Mouse (Mus musculus) spleen, adult 2 months (tissue): ENCODE results near the gene Hoxc5. TPM values are rescaled to one million over a fixed set of nuclear protein-coding genes. Genes with fewer than 3 reads are reported as not detected.

ENCODE experiments used
- DNase-seq, 2 experiments: peaks; one replicate each; pipeline versions ENCODE4 v3.0.0 to v3.0.0-alpha.2; 2012 to 2021; ENCODE audit warnings: low spot score in 2 of 2, low read depth in 1 of 2
- H3K27ac ChIP-seq: fragments of 200-500 bp; 2 replicates; pipeline ENCODE4 v1.5.1; 2012; ENCODE audit warnings: low read length, inconsistent platforms; ENCODE audit not compliant: insufficient read depth
- H3K27me3 ChIP-seq: fragments of 200-500 bp; 2 replicates; pipeline ENCODE4 v1.6.1; 2012; ENCODE audit warnings: mild to moderate bottlenecking, moderate library complexity, low read length, inconsistent platforms; ENCODE audit not compliant: control insufficient read depth, insufficient read depth
- H3K36me3 ChIP-seq: fragments of 200-500 bp; 2 replicates; pipeline ENCODE4 v1.6.1; 2012; ENCODE audit warnings: mild to moderate bottlenecking, low read length, inconsistent platforms; ENCODE audit not compliant: control insufficient read depth, insufficient read depth
- H3K4me1 ChIP-seq: fragments of 200-500 bp; 2 replicates; pipeline ENCODE4 v1.6.1; 2011; ENCODE audit warnings: inconsistent platforms; ENCODE audit not compliant: control insufficient read depth, insufficient read depth, insufficient read length
- H3K4me3 ChIP-seq: fragments of 200-500 bp; 2 replicates; pipeline ENCODE4 v1.5.1; 2011; ENCODE audit warnings: mild to moderate bottlenecking, inconsistent platforms; ENCODE audit not compliant: insufficient read depth, insufficient read length; ENCODE audit errors: extremely low read depth
- CTCF ChIP-seq: fragments of 200-500 bp; IDR thresholded peaks from 2 replicates; pipeline ENCODE4 v1.5.1; 2011; ENCODE audit warnings: mild to moderate bottlenecking, inconsistent platforms; ENCODE audit not compliant: insufficient read depth, insufficient read length, insufficient replicate concordance; ENCODE audit errors: extremely low read depth
- POLR2A ChIP-seq: fragments of 200-500 bp; IDR thresholded peaks from 2 replicates; pipeline ENCODE4 v1.6.1; 2011; ENCODE audit warnings: low read depth, low read length, inconsistent platforms
- WGBS: fragments of 180-500 bp; shearing (Covaris S2); methylation state at CpG from one replicate; pipeline ENCODE4 v1.1.7; 2018; 5-methylcytosine and 5-hydroxymethylcytosine counted together
- polyA plus RNA-seq: library from polyadenylated mRNA; depleted of rRNA; stranded (reverse); fragments of >200 nt; gene quantifications from 2 replicates; pipeline ENCODE4 v1.2.3, GENCODE M21; 2012

Gene Hoxc5
- polyA plus RNA-seq, 1 experiment: 0.05 TPM

DNA sequence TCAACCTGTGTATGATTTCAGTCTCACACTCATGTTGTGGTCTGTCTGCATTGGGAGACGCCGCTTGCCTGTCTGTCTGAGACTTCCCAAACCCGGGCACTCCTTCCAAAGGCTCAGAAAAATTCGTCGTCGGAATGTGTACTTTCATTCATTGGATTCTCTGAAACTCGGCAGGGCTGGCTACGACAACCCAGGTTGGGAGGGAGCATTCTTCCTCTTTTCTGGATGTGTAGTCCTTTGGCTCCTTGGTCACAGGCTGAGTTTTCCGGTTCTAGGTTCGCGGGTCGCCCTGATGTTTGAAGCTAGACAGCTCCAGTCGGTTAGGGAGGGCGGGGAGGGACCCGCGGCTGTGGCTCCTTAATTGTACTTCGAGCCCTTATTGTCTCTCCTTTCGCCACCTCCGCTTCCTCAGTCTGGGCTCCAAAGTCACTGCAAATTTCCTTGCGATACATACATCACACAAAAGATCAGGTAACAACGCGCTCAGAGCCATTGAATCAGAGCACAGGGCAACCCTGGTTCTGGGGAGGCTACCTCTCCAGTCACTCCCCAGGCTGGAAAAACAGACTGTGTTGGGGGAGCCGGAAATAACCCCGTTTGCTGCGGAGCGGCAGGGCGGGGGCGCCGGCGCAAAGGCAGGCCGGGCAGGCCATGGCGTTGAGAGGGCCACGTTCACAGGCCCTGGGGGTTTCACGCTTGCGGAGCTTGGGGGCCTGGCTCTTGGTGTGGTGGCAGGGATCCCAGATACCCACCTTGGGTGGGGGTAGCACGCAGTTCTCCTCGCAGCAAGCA, 9.6 kb downstream of the Hoxc5 start:
- WGBS: 3% methylated on average over 36 of the region's 37 CpGs
- H3K4me1 ChIP-seq: peaks cover 12% of the 10 kb centered on the region
- H3K27me3 ChIP-seq: peaks cover 52% of the 10 kb centered on the region
- DNase-seq: no peak
- H3K4me3 ChIP-seq: peak overlapping the region; percentile 42
- no peak overlapping the region for H3K27ac ChIP-seq
- no peaks in the 10 kb centered on the region for H3K36me3 ChIP-seq
- TF ChIP-seq POLR2A (no peak), CTCF (no peak)

DNA sequence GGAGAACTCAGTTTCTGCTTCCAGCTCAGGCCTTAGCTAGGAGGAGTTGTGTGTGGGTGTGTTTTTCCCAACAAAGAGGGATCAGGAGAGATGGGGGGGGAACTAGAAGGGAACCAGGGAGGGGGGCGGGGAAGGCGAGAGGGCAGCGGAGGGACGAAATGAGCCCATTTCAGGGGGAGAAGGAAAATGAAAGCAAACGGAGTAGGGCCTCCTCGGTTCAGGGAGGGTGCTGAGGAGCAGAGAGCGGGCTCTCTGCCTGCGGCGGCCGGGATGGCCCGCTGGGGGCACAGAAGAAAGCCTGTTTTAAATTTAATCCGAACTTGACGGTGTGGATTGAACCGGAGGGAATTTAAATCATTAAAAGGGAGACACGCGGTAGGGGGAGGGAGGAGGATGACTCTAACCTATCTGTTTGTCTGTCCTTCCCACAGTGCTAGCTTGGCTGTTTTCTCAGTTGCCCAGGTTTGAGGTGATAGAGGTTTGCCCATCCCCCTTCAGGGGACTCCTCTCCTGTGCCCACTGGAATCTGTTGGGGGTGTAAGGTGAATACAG, 10.3 kb downstream of the Hoxc5 start:
- peak overlapping the region; percentile 42 for H3K4me3 ChIP-seq
- H3K36me3 ChIP-seq: no peaks in the 10 kb centered on the region
- H3K27ac ChIP-seq: no peak overlapping the region
- peaks cover 54% of the 10 kb centered on the region for H3K27me3 ChIP-seq
- no peak for TF ChIP-seq CTCF
- 15% methylated on average over 16 of the region's 16 CpGs for WGBS
- no peak for DNase-seq
- peaks cover 15% of the 10 kb centered on the region for H3K4me1 ChIP-seq

DNA sequence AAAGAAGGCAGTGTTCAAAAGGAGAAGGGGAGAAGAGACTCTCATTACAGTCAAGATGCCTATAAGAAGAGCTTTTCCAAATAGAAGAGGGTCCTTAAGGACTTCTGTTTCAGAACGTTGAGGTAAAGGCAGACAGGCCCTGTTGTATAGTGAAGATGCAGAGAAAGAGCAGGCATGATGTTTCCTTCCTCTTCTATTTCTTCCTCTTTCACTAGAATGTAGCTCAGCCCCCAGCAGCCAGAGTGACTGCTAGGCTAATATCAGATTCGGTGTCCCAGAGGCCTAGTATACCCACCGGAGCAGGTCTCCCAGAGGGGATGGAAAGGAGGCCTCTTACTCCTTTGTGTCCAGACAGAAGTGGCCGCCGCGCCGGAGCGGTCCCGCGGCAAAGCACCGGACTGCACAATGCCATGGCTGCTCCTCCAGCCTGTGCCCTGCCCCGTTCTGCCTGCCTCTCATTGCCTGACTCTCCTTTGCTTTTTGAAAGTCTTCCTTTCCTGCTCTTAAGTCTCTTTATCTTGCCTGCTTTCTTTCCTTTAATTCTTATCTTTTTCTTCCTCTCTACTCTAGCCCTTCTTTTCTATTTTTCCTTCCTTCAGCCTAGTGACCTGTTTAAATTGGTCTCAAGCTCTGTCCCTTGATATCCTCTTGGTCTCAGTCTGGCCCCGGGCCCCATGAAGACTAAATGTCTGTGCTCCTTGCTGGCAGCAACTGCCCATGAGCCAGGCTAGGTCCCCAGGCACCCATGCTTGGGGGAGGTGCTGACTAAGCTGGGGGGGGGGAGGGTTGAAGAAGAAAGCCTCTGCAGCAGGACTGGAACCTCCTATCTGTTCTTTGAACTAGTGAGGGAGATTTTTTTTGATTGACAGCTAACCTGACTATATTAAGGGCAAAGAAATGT, 11.6 kb downstream of the Hoxc5 start:
- WGBS: 4% methylated on average over 13 of the region's 13 CpGs
- H3K27ac ChIP-seq: no peak overlapping the region
- no peak for TF ChIP-seq CTCF
- no peak for TF ChIP-seq POLR2A

DNA sequence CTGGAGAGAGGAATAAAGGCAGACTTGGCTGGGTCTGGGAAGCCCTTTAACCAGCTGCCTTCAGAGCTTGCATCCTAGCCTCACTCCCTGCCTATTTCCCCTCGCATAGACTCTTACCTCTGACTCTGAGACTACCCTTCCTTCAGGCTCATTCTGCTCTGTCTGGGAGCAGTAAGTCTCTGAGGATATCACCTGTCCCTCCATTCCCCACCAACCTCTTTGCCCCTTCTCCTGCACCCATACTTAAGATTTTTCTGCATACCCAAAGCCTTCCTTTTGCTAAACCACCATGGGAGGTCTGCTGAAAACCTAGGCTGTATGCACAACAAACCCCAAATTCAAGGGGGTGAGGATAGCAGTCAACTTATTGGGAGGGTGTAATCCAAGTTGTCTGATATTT, 12.7 kb downstream of the Hoxc5 start:
- WGBS: 19% methylated on average over 1 of the region's 1 CpGs
- no peaks in the 10 kb centered on the region for H3K36me3 ChIP-seq
- TF ChIP-seq CTCF (no peak), POLR2A (no peak)
- DNase-seq: no peak
- peaks cover 52% of the 10 kb centered on the region for H3K27me3 ChIP-seq
- H3K4me1 ChIP-seq: peaks cover 15% of the 10 kb centered on the region
- no peak overlapping the region for H3K4me3 ChIP-seq
- H3K27ac ChIP-seq: no peak overlapping the region

More for the DNA sequence above, 11.6 kb downstream of the Hoxc5 start:
- Histone ChIP-seq H3K27me3 (peaks cover 53% of the 10 kb centered on the region), H3K36me3 (no peaks in the 10 kb centered on the region), H3K4me3 (no peak overlapping the region), H3K4me1 (peaks cover 15% of the 10 kb centered on the region)
- DNase-seq: no peak

DNA sequence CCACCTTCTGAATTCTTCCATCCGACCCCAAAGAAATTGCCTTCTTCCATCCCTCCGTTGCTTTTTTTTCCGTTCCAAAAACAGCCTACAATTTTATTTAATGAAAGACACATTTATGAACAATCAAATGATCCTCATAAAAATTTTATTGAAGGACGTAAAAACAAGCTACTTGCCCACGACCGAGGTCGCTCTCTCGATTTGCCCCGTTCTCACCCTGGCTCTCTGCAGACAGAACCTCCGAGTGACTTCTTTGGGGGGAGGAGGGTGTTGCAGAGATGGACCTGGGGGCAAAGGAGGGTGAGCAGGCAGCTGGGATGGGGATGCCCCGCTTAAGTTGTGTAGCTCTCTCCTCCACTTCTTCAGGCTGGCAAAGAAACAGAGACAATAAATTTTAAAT, 13.1 kb downstream of the Hoxc5 start:
- no peak overlapping the region for H3K4me3 ChIP-seq
- 19% methylated on average over 11 of the region's 11 CpGs for WGBS
- H3K36me3 ChIP-seq: no peaks in the 10 kb centered on the region
- DNase-seq: no peak
- H3K27me3 ChIP-seq: peaks cover 52% of the 10 kb centered on the region
- TF ChIP-seq CTCF (no peak), POLR2A (no peak)
- H3K27ac ChIP-seq: no peak overlapping the region
- peaks cover 15% of the 10 kb centered on the region for H3K4me1 ChIP-seq

DNA sequence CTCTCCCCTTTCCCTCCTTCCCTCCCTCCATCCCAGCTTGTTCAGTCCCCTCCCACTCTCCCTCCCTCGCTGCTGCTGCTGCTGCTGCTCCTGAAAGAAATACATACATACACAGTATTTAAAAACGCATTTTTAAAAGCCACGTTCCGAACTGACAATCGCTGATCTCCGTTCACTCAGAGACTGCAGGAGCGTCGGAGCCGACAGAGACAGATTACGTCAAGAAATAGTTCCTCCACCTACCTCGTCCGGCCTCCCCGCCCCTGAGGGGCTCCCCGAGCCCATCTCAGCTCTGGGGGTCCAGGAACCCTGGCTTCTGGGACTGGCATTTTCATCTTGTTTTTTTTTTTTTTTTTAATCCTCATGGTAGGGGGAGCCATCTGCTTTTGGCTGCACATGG, 13.7 kb downstream of the Hoxc5 start:
- Histone ChIP-seq H3K27me3 (peaks cover 48% of the 10 kb centered on the region), H3K36me3 (no peaks in the 10 kb centered on the region), H3K4me1 (peaks cover 15% of the 10 kb centered on the region), H3K27ac (no peak overlapping the region), H3K4me3 (no peak overlapping the region)
- WGBS: 8% methylated on average over 14 of the region's 14 CpGs
- no peak for TF ChIP-seq POLR2A
- TF ChIP-seq CTCF: no peak
- no peak for DNase-seq
